Mouse (Mus musculus): ENCODE results near the gene Mfsd9. TPM values are rescaled to one million over a fixed set of nuclear protein-coding genes. Genes with fewer than 3 reads are reported as not detected.

Gene Mfsd9
- polyA plus RNA-seq, 1 experiment from 2014 or later = 3.6 TPM

DNA sequence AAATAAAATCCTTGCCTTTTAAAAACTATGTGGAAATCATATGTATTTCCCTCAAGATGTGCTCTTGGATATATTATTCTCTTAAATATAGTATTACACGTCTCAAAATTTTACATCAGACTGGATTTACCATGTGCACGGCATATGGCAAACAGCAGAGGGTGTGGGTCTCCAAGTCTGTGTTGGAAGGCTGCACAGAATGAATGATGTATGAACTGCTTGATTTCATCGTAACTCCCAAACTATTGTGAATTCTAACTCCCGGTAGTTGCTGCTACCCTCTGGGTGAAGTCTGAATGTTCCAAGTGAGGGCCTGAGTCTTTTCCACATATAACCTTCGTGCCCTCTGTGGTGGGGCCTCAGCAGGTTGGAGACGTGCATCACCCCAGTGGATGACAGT, 1.5 kb downstream of the Mfsd9 start:
- Histone ChIP-seq H3K9ac (ENCODE audit: low read length) (no peak overlapping the region), H3K36me3 (ENCODE audit: control insufficient read depth, insufficient read depth, low read length) (no peaks in the 10 kb centered on the region), H3K27me3 (ENCODE audit: control insufficient read depth, insufficient read depth, low read depth, low read length) (no peaks in the 10 kb centered on the region), H3K27ac (ENCODE audit: low read length) (no peak overlapping the region), H3K4me2 (ENCODE audit: low read depth, low read length) (no peak overlapping the region), H3K4me1 (replicated peaks; ENCODE audit: control insufficient read depth, insufficient read depth, low read length) (no peaks in the 10 kb centered on the region; the same call in 1 of the 2 replicates), H3K4me3 (ENCODE audit: low read length) (no peak overlapping the region), H3K9me3 (ENCODE audit: control insufficient read depth, low read length) (no peaks in the 10 kb centered on the region)
- no peak for ATAC-seq (ENCODE audit: low read depth)
- 70% methylated on average over 6 of the region's 6 CpGs for WGBS

GRCm38 (mm10) chr1:40785876-40786445, 4.5 kb downstream of the Mfsd9 start:
- Histone ChIP-seq H3K27ac (ENCODE audit: low read length) (no peak overlapping the region), H3K36me3 (ENCODE audit: control insufficient read depth, insufficient read depth, low read length) (0 out of 2 replicates have a peak, but pooled peaks cover 2% of the 10 kb centered on the region), H3K9ac (ENCODE audit: low read length) (no peak overlapping the region), H3K4me1 (replicated peaks; ENCODE audit: control insufficient read depth, insufficient read depth, low read length) (no peaks in the 10 kb centered on the region; the same call in 1 of the 2 replicates), H3K4me3 (ENCODE audit: low read length) (no peak overlapping the region), H3K27me3 (ENCODE audit: control insufficient read depth, insufficient read depth, low read depth, low read length) (no peaks in the 10 kb centered on the region), H3K4me2 (ENCODE audit: low read depth, low read length) (no peak overlapping the region), H3K9me3 (ENCODE audit: control insufficient read depth, low read length) (no peaks in the 10 kb centered on the region)
- 76% methylated on average over 11 of the region's 11 CpGs for WGBS
- no peak for ATAC-seq (ENCODE audit: low read depth)

GRCm38 (mm10) chr1:40784306-40784705, 6.2 kb downstream of the Mfsd9 start:
- 88% methylated on average over 9 of the region's 9 CpGs for WGBS
- no peak for ATAC-seq (ENCODE audit: low read depth)
- H3K27me3 ChIP-seq (ENCODE audit: control insufficient read depth, insufficient read depth, low read depth, low read length) = no peaks in the 10 kb centered on the region
- H3K4me1 ChIP-seq (replicated peaks; ENCODE audit: control insufficient read depth, insufficient read depth, low read length) = no peaks in the 10 kb centered on the region
- no peaks in the 10 kb centered on the region for H3K9me3 ChIP-seq (ENCODE audit: control insufficient read depth, low read length)
- H3K27ac ChIP-seq (ENCODE audit: low read length) = no peak overlapping the region
- H3K4me2 ChIP-seq (ENCODE audit: low read depth, low read length) = no peak overlapping the region
- H3K4me3 ChIP-seq (ENCODE audit: low read length) = no peak overlapping the region
- no peak overlapping the region for H3K9ac ChIP-seq (ENCODE audit: low read length)
- H3K36me3 ChIP-seq (ENCODE audit: control insufficient read depth, insufficient read depth, low read length) = peaks cover 6% of the 10 kb centered on the region; the same call in 1 of the 2 replicates

GRCm38 (mm10) chr1:40783450-40783849, 7.0 kb downstream of the Mfsd9 start:
- Histone ChIP-seq H3K27me3 (ENCODE audit: control insufficient read depth, insufficient read depth, low read depth, low read length) (no peaks in the 10 kb centered on the region), H3K27ac (ENCODE audit: low read length) (no peak overlapping the region), H3K9ac (ENCODE audit: low read length) (no peak overlapping the region), H3K9me3 (ENCODE audit: control insufficient read depth, low read length) (0 out of 2 replicates have a peak, but pooled peaks cover 2% of the 10 kb centered on the region), H3K36me3 (ENCODE audit: control insufficient read depth, insufficient read depth, low read length) (peaks cover 12% of the 10 kb centered on the region; the same call in 1 of the 2 replicates), H3K4me3 (ENCODE audit: low read length) (no peak overlapping the region), H3K4me2 (ENCODE audit: low read depth, low read length) (no peak overlapping the region), H3K4me1 (replicated peaks; ENCODE audit: control insufficient read depth, insufficient read depth, low read length) (no peaks in the 10 kb centered on the region)
- WGBS = 95% methylated on average over 7 of the region's 7 CpGs
- ATAC-seq (ENCODE audit: low read depth) = no peak

GRCm38 (mm10) chr1:40776763-40777162, 13.7 kb downstream of the Mfsd9 start:
- H3K9me3 ChIP-seq (ENCODE audit: control insufficient read depth, low read length) = 0 out of 2 replicates have a peak, but pooled peaks cover 2% of the 10 kb centered on the region
- no peaks in the 10 kb centered on the region for H3K4me1 ChIP-seq (replicated peaks; ENCODE audit: control insufficient read depth, insufficient read depth, low read length)
- 74% methylated on average over 3 of the region's 3 CpGs for WGBS
- no peak overlapping the region for H3K27ac ChIP-seq (ENCODE audit: low read length)
- H3K36me3 ChIP-seq (ENCODE audit: control insufficient read depth, insufficient read depth, low read length) = peaks cover 11% of the 10 kb centered on the region; the same call in 1 of the 2 replicates
- H3K4me2 ChIP-seq (ENCODE audit: low read depth, low read length) = no peak overlapping the region
- no peaks in the 10 kb centered on the region for H3K27me3 ChIP-seq (ENCODE audit: control insufficient read depth, insufficient read depth, low read depth, low read length)
- no peak overlapping the region for H3K9ac ChIP-seq (ENCODE audit: low read length)
- ATAC-seq (ENCODE audit: low read depth) = no peak
- H3K4me3 ChIP-seq (ENCODE audit: low read length) = no peak overlapping the region

GRCm38 (mm10) chr1:40776102-40776501, 14.4 kb downstream of the Mfsd9 start:
- no peak overlapping the region for H3K9ac ChIP-seq (ENCODE audit: low read length)
- H3K9me3 ChIP-seq (ENCODE audit: control insufficient read depth, low read length) = 0 out of 2 replicates have a peak, but pooled peaks cover 2% of the 10 kb centered on the region
- H3K27me3 ChIP-seq (ENCODE audit: control insufficient read depth, insufficient read depth, low read depth, low read length) = no peaks in the 10 kb centered on the region
- H3K36me3 ChIP-seq (ENCODE audit: control insufficient read depth, insufficient read depth, low read length) = peaks cover 11% of the 10 kb centered on the region; the same call in 1 of the 2 replicates
- H3K27ac ChIP-seq (ENCODE audit: low read length) = no peak overlapping the region
- H3K4me3 ChIP-seq (ENCODE audit: low read length) = no peak overlapping the region
- no peak overlapping the region for H3K4me2 ChIP-seq (ENCODE audit: low read depth, low read length)
- H3K4me1 ChIP-seq (replicated peaks; ENCODE audit: control insufficient read depth, insufficient read depth, low read length) = no peaks in the 10 kb centered on the region
- WGBS = 72% methylated on average over 2 of the region's 2 CpGs
- ATAC-seq (ENCODE audit: low read depth) = no peak

GRCm38 (mm10) chr1:40774040-40774439, 16.4 kb downstream of the Mfsd9 start:
- whole genome bisulfite sequencing = 95% methylated on average over 10 of the region's 10 CpGs
- H3K27ac ChIP-seq (ENCODE audit: low read length) = no peak overlapping the region
- no peak overlapping the region for H3K9ac ChIP-seq (ENCODE audit: low read length)
- 0 out of 2 replicates have a peak, but pooled peaks cover 2% of the 10 kb centered on the region for H3K9me3 ChIP-seq (ENCODE audit: control insufficient read depth, low read length)
- H3K4me1 ChIP-seq (replicated peaks; ENCODE audit: control insufficient read depth, insufficient read depth, low read length) = no peaks in the 10 kb centered on the region
- peaks cover 6% of the 10 kb centered on the region; the same call in 1 of the 2 replicates for H3K36me3 ChIP-seq (ENCODE audit: control insufficient read depth, insufficient read depth, low read length)
- H3K4me3 ChIP-seq (ENCODE audit: low read length) = no peak overlapping the region
- no peaks in the 10 kb centered on the region for H3K27me3 ChIP-seq (ENCODE audit: control insufficient read depth, insufficient read depth, low read depth, low read length)
- H3K4me2 ChIP-seq (ENCODE audit: low read depth, low read length) = no peak overlapping the region
- ATAC-seq (ENCODE audit: low read depth) = no peak

- no peak overlapping the region for H3K4me2 ChIP-seq (ENCODE audit: low read depth, low read length)
- no peaks in the 10 kb centered on the region for H3K27me3 ChIP-seq (ENCODE audit: control insufficient read depth, insufficient read depth, low read depth, low read length)
- H3K36me3 ChIP-seq (ENCODE audit: control insufficient read depth, insufficient read depth, low read length) = no peaks in the 10 kb centered on the region
- no peak overlapping the region for H3K4me3 ChIP-seq (ENCODE audit: low read length)
- H3K27ac ChIP-seq (ENCODE audit: low read length) = no peak overlapping the region
- H3K4me1 ChIP-seq (replicated peaks; ENCODE audit: control insufficient read depth, insufficient read depth, low read length) = no peaks in the 10 kb centered on the region
- no peaks in the 10 kb centered on the region for H3K9me3 ChIP-seq (ENCODE audit: control insufficient read depth, low read length)
- 72% methylated on average over 5 of the region's 5 CpGs for WGBS
- ATAC-seq (ENCODE audit: low read depth) = no peak
- H3K9ac ChIP-seq (ENCODE audit: low read length) = no peak overlapping the region
Measured at GRCm38 (mm10) chr1:40773234-40773633, 17.3 kb downstream of the Mfsd9 start.

- no peak for ATAC-seq (ENCODE audit: low read depth)
Measured at GRCm38 (mm10) chr1:40771196-40771970, 19.1 kb downstream of the Mfsd9 start.

More at GRCm38 (mm10) chr1:40771196-40771970, 19.1 kb downstream of the Mfsd9 start:
- H3K36me3 ChIP-seq (ENCODE audit: control insufficient read depth, insufficient read depth, low read length) = no peaks in the 10 kb centered on the region
- WGBS = 83% methylated on average over 7 of the region's 7 CpGs
- H3K4me2 ChIP-seq (ENCODE audit: low read depth, low read length) = no peak overlapping the region
- no peak overlapping the region for H3K4me3 ChIP-seq (ENCODE audit: low read length)
- H3K9ac ChIP-seq (ENCODE audit: low read length) = no peak overlapping the region
- no peaks in the 10 kb centered on the region for H3K27me3 ChIP-seq (ENCODE audit: control insufficient read depth, insufficient read depth, low read depth, low read length)
- no peaks in the 10 kb centered on the region for H3K9me3 ChIP-seq (ENCODE audit: control insufficient read depth, low read length)
- H3K4me1 ChIP-seq (replicated peaks; ENCODE audit: control insufficient read depth, insufficient read depth, low read length) = no peaks in the 10 kb centered on the region
- H3K27ac ChIP-seq (ENCODE audit: low read length) = no peak overlapping the region
